Mouse (Mus musculus) testis, postnatal 10 days (tissue): ENCODE data around the gene H2-M2.
"Not testable (repeated sequence)": the region's sequence is repeated elsewhere in the genome, so short reads cannot be mapped to it uniquely, and the experiment has no call there.

Source experiments
- DNase-seq: peaks from one replicate; pipeline ENCODE4 v3.0.0; 2021; ENCODE audit warnings: low spot score

H2-M2 gene

DNA sequence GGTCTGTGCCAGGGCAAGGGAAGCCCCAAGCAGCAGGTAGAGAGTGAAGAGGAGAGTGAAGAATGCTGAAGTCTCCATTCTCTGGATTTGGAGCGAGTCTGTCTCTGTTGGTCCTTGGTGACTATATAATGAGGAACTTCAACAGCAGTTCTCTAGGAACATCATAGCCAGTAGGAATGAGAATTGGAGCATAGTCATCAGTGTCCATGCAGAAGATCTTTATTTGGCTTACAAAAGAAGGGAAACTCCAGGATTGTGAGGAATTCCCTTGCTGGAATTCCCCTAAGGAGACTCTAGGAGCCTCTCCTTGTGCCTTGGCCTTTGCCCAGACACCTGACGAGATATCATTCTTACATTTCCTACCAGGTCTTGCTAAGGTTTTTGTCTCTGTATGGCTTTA lies at the start of gene H2-M2:
TSS of gene H2-M2 (minus strand) at position 101 of the 400 bp plus-strand sequence.
- no peak for DNase-seq

DNA sequence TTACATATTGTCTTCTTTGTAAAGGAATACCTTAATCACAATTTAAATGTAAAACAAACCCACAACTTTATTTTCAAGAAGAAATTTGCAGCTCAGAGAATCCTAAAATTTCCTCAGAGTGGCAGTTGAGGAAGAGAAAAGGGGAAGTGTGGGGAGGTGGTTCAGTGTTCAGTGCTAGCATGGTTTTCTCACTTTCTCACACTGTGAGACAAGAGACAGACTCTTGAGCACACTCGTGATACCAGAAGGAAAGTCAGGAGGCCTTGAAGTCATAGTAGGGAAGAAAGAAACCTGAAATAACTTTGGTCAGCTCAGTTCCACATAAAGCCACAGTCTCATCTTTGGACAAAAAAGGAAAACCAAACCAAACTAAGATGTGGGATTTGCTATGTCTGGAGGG lies 42.1 kb upstream of the H2-M2 start:
- DNase-seq = not testable (repeated sequence)

DNA sequence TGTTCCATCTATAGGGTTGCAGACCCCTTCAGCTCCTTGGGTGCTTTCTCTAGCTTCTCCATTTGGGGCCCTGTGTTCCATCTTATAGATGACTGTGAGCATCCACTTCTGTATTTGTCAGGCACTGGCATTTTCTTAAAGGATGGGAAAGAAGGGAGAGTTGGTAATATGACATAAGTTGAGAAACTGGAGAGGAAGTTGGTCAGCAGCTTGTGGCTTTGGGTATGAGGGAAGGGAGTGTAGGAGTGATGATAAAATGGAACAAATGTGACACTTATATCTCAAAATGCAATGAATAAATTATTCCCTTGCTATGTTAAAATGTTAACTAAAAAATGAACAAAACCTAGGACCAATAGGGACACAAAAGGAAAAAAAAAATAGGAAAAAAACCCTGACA lies 41.3 kb upstream of the H2-M2 start:
- not testable (repeated sequence) for DNase-seq

- no peak for DNase-seq
Measured at GRCm38 (mm10) chr17:37507730-37508129, 24.4 kb upstream of the H2-M2 start, which contains the start of gene Olfr111. TSS of gene Olfr111 (plus strand) at chr17:37508030.

- no peak for DNase-seq
Measured at GRCm38 (mm10) chr17:37491930-37492518, 8.7 kb upstream of the H2-M2 start, which contains the start of gene Olfr110. TSS of gene Olfr110 (plus strand) at chr17:37492468.

GRCm38 (mm10) chr17:37458616-37459015 lies 24.7 kb downstream of the H2-M2 start, which contains the start of gene Olfr109:
TSS of gene Olfr109 (plus strand) at chr17:37458916.
- DNase-seq = no peak

GRCm38 (mm10) chr17:37445180-37445579 lies 38.2 kb downstream of the H2-M2 start, which contains the start of gene Olfr108:
TSS of gene Olfr108 (plus strand) at chr17:37445480.
- no peak for DNase-seq
